Mouse (Mus musculus): ENCODE data around the gene Rasal2. TPM values are rescaled to one million over a fixed set of nuclear protein-coding genes. Genes with fewer than 3 reads are reported as not detected.

Rasal2 gene
- polyA plus RNA-seq, 1 experiment from 2014 or later: 8.6 TPM

DNA sequence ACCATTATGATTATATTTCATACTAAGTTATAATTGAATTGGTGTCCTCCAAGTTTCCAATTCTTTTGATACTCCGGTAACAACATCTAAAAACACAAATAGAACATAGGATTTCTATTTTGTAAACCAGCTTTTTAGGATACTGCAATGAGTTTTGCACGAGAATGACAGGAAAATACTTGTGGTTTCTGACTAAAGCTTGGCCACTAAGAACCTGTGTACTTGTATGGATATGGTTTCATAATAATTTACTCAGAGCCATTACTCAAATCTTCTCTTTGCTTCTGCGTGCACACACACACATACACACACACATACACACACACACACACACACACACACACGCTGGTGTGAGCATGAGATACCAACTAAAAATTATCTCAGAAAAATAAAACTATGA is 93.5 kb downstream of the Rasal2 start:
- H3K27me3 ChIP-seq (ENCODE audit: control insufficient read depth, insufficient read depth, low read length): no peaks in the 10 kb centered on the region
- no peaks in the 10 kb centered on the region for H3K36me3 ChIP-seq (ENCODE audit: control insufficient read depth, insufficient read depth, low read length)
- no peak overlapping the region for H3K9ac ChIP-seq (ENCODE audit: low read length)
- H3K4me1 ChIP-seq (replicated peaks; ENCODE audit: control insufficient read depth, insufficient read depth): no peaks in the 10 kb centered on the region
- no peak overlapping the region for H3K4me2 ChIP-seq (replicated peaks; ENCODE audit: low read depth)
- no peak overlapping the region for H3K27ac ChIP-seq (replicated peaks)
- H3K9me3 ChIP-seq (ENCODE audit: control insufficient read depth, low read length): no peaks in the 10 kb centered on the region
- no peak for TF ChIP-seq CTCF (IDR thresholded peaks at IDR 0.05; ENCODE audit: low read depth)
- TF ChIP-seq EP300 (optimal IDR thresholded peaks at IDR 0.05): no peak
- DNase-seq (ENCODE audit: low spot score) (no peak), ATAC-seq (ENCODE audit: low FRiP score, low TSS enrichment) (no peak)
- 86% methylated on average over 4 of the region's 4 CpGs for WGBS
- H3K4me3 ChIP-seq (ENCODE audit: low read depth, low read length): no peak overlapping the region

- ATAC-seq (ENCODE audit: low FRiP score, low TSS enrichment) (no peak), DNase-seq (ENCODE audit: low spot score) (no peak)
- H3K9ac ChIP-seq (ENCODE audit: low read length): no peak overlapping the region
- TF ChIP-seq CTCF (IDR thresholded peaks at IDR 0.05; ENCODE audit: low read depth) (no peak), EP300 (optimal IDR thresholded peaks at IDR 0.05) (no peak)
- H3K4me1 ChIP-seq (replicated peaks; ENCODE audit: control insufficient read depth, insufficient read depth): no peaks in the 10 kb centered on the region
- no peaks in the 10 kb centered on the region for H3K9me3 ChIP-seq (ENCODE audit: control insufficient read depth, low read length)
- no peaks in the 10 kb centered on the region for H3K27me3 ChIP-seq (ENCODE audit: control insufficient read depth, insufficient read depth, low read length)
- H3K36me3 ChIP-seq (ENCODE audit: control insufficient read depth, insufficient read depth, low read length): no peaks in the 10 kb centered on the region
- WGBS: 35% methylated on average over 1 of the region's 1 CpGs
- H3K4me2 ChIP-seq (replicated peaks; ENCODE audit: low read depth): no peak overlapping the region
- H3K4me3 ChIP-seq (ENCODE audit: low read depth, low read length): no peak overlapping the region
- no peak overlapping the region for H3K27ac ChIP-seq (replicated peaks)
Measured at GRCm38 (mm10) chr1:157301266-157301665, 111.1 kb downstream of the Rasal2 start.

DNA sequence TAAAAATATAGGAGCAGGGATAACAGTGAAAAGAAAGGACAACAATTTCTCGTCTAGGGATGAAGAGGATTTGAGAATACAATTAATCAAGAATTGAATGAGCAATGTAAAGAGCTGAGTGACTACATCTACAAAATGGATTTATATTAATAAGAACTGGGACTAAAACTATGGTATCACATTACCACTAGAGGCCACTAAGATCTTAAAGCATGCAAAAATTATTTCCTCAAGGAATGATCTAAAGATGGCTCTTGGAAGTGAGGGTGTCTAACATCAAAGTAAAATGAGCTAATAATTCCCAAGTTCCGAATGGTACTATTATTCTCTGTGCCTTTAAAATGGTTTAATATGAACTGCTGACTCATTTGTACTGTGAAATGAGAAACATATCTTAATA is 112.8 kb downstream of the Rasal2 start:
- ATAC-seq (ENCODE audit: low FRiP score, low TSS enrichment): no peak
- 67% methylated on average over 2 of the region's 2 CpGs for WGBS
- no peak for DNase-seq (ENCODE audit: low spot score)
- no peaks in the 10 kb centered on the region for H3K36me3 ChIP-seq (ENCODE audit: control insufficient read depth, insufficient read depth, low read length)
- H3K4me2 ChIP-seq (replicated peaks; ENCODE audit: low read depth): no peak overlapping the region
- H3K4me3 ChIP-seq (ENCODE audit: low read depth, low read length): no peak overlapping the region
- H3K9me3 ChIP-seq (ENCODE audit: control insufficient read depth, low read length): no peaks in the 10 kb centered on the region
- H3K9ac ChIP-seq (ENCODE audit: low read length): no peak overlapping the region
- no peak overlapping the region for H3K27ac ChIP-seq (replicated peaks)
- TF ChIP-seq CTCF (IDR thresholded peaks at IDR 0.05; ENCODE audit: low read depth) (peak; percentile 68), EP300 (optimal IDR thresholded peaks at IDR 0.05) (no peak)
- no peaks in the 10 kb centered on the region for H3K4me1 ChIP-seq (replicated peaks; ENCODE audit: control insufficient read depth, insufficient read depth)
- H3K27me3 ChIP-seq (ENCODE audit: control insufficient read depth, insufficient read depth, low read length): no peaks in the 10 kb centered on the region

GRCm38 (mm10) chr1:157298990-157299389 is 113.4 kb downstream of the Rasal2 start:
- Histone ChIP-seq H3K9ac (ENCODE audit: low read length) (no peak overlapping the region), H3K9me3 (ENCODE audit: control insufficient read depth, low read length) (no peaks in the 10 kb centered on the region), H3K4me1 (replicated peaks; ENCODE audit: control insufficient read depth, insufficient read depth) (no peaks in the 10 kb centered on the region), H3K27me3 (ENCODE audit: control insufficient read depth, insufficient read depth, low read length) (no peaks in the 10 kb centered on the region), H3K27ac (replicated peaks) (no peak overlapping the region), H3K36me3 (ENCODE audit: control insufficient read depth, insufficient read depth, low read length) (no peaks in the 10 kb centered on the region), H3K4me2 (replicated peaks; ENCODE audit: low read depth) (no peak overlapping the region), H3K4me3 (ENCODE audit: low read depth, low read length) (no peak overlapping the region)
- DNase-seq (ENCODE audit: low spot score) (no peak), ATAC-seq (ENCODE audit: low FRiP score, low TSS enrichment) (no peak)
- TF ChIP-seq EP300 (optimal IDR thresholded peaks at IDR 0.05): no peak
- no peak for TF ChIP-seq CTCF (IDR thresholded peaks at IDR 0.05; ENCODE audit: low read depth)
- WGBS: 83% methylated on average over 2 of the region's 2 CpGs

DNA sequence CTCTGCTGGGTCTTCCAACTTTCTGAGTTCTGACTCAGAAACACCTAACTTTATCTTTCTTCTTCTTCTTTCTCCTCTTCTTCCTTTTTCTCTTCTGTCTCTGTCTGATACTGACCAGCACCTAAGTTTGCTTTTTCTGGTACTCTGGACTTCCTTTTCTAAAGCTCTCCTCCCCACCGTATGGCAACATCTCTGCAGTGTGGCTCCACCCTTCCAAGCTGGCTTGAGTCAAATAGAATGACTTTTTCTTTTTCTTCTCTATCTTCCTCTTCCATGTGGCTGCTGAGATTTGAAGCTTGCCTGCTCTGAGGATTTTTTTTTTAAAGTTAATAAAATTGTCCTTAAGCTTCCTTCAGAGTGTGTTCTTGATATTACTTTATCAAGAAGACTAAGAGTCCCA is 115.3 kb downstream of the Rasal2 start:
- H3K9me3 ChIP-seq (ENCODE audit: control insufficient read depth, low read length): no peaks in the 10 kb centered on the region
- TF ChIP-seq CTCF (IDR thresholded peaks at IDR 0.05; ENCODE audit: low read depth) (no peak), EP300 (optimal IDR thresholded peaks at IDR 0.05) (no peak)
- no peaks in the 10 kb centered on the region for H3K36me3 ChIP-seq (ENCODE audit: control insufficient read depth, insufficient read depth, low read length)
- H3K4me3 ChIP-seq (ENCODE audit: low read depth, low read length): no peak overlapping the region
- H3K4me2 ChIP-seq (replicated peaks; ENCODE audit: low read depth): no peak overlapping the region
- H3K9ac ChIP-seq (ENCODE audit: low read length): no peak overlapping the region
- DNase-seq (ENCODE audit: low spot score) (no peak), ATAC-seq (ENCODE audit: low FRiP score, low TSS enrichment) (no peak)
- WGBS: 71% methylated on average over 1 of the region's 1 CpGs
- no peak overlapping the region for H3K27ac ChIP-seq (replicated peaks)
- no peaks in the 10 kb centered on the region for H3K27me3 ChIP-seq (ENCODE audit: control insufficient read depth, insufficient read depth, low read length)
- H3K4me1 ChIP-seq (replicated peaks; ENCODE audit: control insufficient read depth, insufficient read depth): no peaks in the 10 kb centered on the region

GRCm38 (mm10) chr1:157295868-157296267 is 116.5 kb downstream of the Rasal2 start:
- no peaks in the 10 kb centered on the region for H3K4me1 ChIP-seq (replicated peaks; ENCODE audit: control insufficient read depth, insufficient read depth)
- H3K27ac ChIP-seq (replicated peaks): no peak overlapping the region
- TF ChIP-seq EP300 (optimal IDR thresholded peaks at IDR 0.05): no peak
- no peak for TF ChIP-seq CTCF (IDR thresholded peaks at IDR 0.05; ENCODE audit: low read depth)
- no peak overlapping the region for H3K9ac ChIP-seq (ENCODE audit: low read length)
- no peaks in the 10 kb centered on the region for H3K9me3 ChIP-seq (ENCODE audit: control insufficient read depth, low read length)
- H3K27me3 ChIP-seq (ENCODE audit: control insufficient read depth, insufficient read depth, low read length): no peaks in the 10 kb centered on the region
- H3K4me3 ChIP-seq (ENCODE audit: low read depth, low read length): no peak overlapping the region
- no peak for ATAC-seq (ENCODE audit: low FRiP score, low TSS enrichment)
- H3K4me2 ChIP-seq (replicated peaks; ENCODE audit: low read depth): no peak overlapping the region
- 96% methylated on average over 3 of the region's 3 CpGs for WGBS
- DNase-seq (ENCODE audit: low spot score): no peak
- H3K36me3 ChIP-seq (ENCODE audit: control insufficient read depth, insufficient read depth, low read length): no peaks in the 10 kb centered on the region

All from stomach, postnatal 0 days (tissue).